Mouse (Mus musculus): Measurements from ENCODE around the gene Nprl3. TPM values are rescaled to one million over a fixed set of nuclear protein-coding genes. Genes with fewer than 3 reads are reported as not detected.
"Not testable (repeated sequence)": the region's sequence is repeated elsewhere in the genome, so short reads cannot be mapped to it uniquely, and the experiment has no call there.

The Nprl3 gene
- polyA plus RNA-seq, 1 experiment = 84.0 TPM

- peak; percentile 48 for DNase-seq (ENCODE audit: low read depth)
- no peak for TF ChIP-seq POLR2A (IDR thresholded peaks at IDR 0.05; ENCODE audit: borderline replicate concordance, extremely low read depth, insufficient read depth, insufficient read length, poor library complexity, severe bottlenecking)
- no peak for TF ChIP-seq CTCF (IDR thresholded peaks at IDR 0.05; ENCODE audit: borderline replicate concordance, extremely low read depth, insufficient read depth, insufficient read length)
Observed at GRCm38 (mm10) chr11:32221225-32221950, 46.1 kb downstream of the Nprl3 start.

GRCm38 (mm10) chr11:32220607-32221224 lies 46.8 kb downstream of the Nprl3 start:
- no peak for DNase-seq (ENCODE audit: low read depth)
- TF ChIP-seq CTCF (IDR thresholded peaks at IDR 0.05; ENCODE audit: borderline replicate concordance, extremely low read depth, insufficient read depth, insufficient read length) = no peak
- TF ChIP-seq POLR2A (IDR thresholded peaks at IDR 0.05; ENCODE audit: borderline replicate concordance, extremely low read depth, insufficient read depth, insufficient read length, poor library complexity, severe bottlenecking) = no peak

GRCm38 (mm10) chr11:32219287-32219686 lies 48.2 kb downstream of the Nprl3 start:
- TF ChIP-seq CTCF (IDR thresholded peaks at IDR 0.05; ENCODE audit: borderline replicate concordance, extremely low read depth, insufficient read depth, insufficient read length) (no peak), POLR2A (IDR thresholded peaks at IDR 0.05; ENCODE audit: borderline replicate concordance, extremely low read depth, insufficient read depth, insufficient read length, poor library complexity, severe bottlenecking) (no peak)
- DNase-seq (ENCODE audit: low read depth) = no peak

- DNase-seq (ENCODE audit: low read depth) = peak; percentile 55
- no peak for TF ChIP-seq CTCF (IDR thresholded peaks at IDR 0.05; ENCODE audit: borderline replicate concordance, extremely low read depth, insufficient read depth, insufficient read length)
- TF ChIP-seq POLR2A (IDR thresholded peaks at IDR 0.05; ENCODE audit: borderline replicate concordance, extremely low read depth, insufficient read depth, insufficient read length, poor library complexity, severe bottlenecking) = no peak
Observed at GRCm38 (mm10) chr11:32218501-32219050, 48.9 kb downstream of the Nprl3 start.

DNA sequence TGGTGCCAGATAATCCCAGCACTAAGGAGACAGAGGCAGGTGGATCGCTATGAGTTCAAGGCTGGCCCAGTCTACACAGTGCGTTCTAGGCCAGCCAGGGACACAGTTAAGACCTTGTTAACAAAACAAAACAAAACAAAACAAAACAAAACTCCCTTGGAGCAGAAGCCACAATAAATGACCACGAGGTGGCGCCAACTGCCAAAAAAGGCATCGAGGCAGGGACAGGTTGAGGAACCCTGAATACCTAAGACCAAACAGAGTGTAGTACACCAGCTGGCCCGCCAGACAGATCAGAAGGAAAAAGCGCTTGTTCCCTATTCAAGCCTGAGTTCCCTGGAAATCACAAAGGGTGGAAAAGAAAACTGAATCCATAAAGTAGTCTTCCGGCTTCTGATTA lies 50.7 kb downstream of the Nprl3 start:
- peak; percentile 90 for DNase-seq (ENCODE audit: low read depth)
- TF ChIP-seq POLR2A (IDR thresholded peaks at IDR 0.05; ENCODE audit: borderline replicate concordance, extremely low read depth, insufficient read depth, insufficient read length, poor library complexity, severe bottlenecking) (no peak), CTCF (IDR thresholded peaks at IDR 0.05; ENCODE audit: borderline replicate concordance, extremely low read depth, insufficient read depth, insufficient read length) (peak; percentile 88)

- no peak for TF ChIP-seq POLR2A (IDR thresholded peaks at IDR 0.05; ENCODE audit: borderline replicate concordance, extremely low read depth, insufficient read depth, insufficient read length, poor library complexity, severe bottlenecking)
- TF ChIP-seq CTCF (IDR thresholded peaks at IDR 0.05; ENCODE audit: borderline replicate concordance, extremely low read depth, insufficient read depth, insufficient read length) = no peak
- DNase-seq (ENCODE audit: low read depth) = no peak
Observed at GRCm38 (mm10) chr11:32215372-32216162, 51.9 kb downstream of the Nprl3 start.

- TF ChIP-seq CTCF (IDR thresholded peaks at IDR 0.05; ENCODE audit: borderline replicate concordance, extremely low read depth, insufficient read depth, insufficient read length) (no peak), POLR2A (IDR thresholded peaks at IDR 0.05; ENCODE audit: borderline replicate concordance, extremely low read depth, insufficient read depth, insufficient read length, poor library complexity, severe bottlenecking) (no peak)
- no peak for DNase-seq (ENCODE audit: low read depth)
Observed at GRCm38 (mm10) chr11:32210623-32211022, 56.9 kb downstream of the Nprl3 start.

DNA sequence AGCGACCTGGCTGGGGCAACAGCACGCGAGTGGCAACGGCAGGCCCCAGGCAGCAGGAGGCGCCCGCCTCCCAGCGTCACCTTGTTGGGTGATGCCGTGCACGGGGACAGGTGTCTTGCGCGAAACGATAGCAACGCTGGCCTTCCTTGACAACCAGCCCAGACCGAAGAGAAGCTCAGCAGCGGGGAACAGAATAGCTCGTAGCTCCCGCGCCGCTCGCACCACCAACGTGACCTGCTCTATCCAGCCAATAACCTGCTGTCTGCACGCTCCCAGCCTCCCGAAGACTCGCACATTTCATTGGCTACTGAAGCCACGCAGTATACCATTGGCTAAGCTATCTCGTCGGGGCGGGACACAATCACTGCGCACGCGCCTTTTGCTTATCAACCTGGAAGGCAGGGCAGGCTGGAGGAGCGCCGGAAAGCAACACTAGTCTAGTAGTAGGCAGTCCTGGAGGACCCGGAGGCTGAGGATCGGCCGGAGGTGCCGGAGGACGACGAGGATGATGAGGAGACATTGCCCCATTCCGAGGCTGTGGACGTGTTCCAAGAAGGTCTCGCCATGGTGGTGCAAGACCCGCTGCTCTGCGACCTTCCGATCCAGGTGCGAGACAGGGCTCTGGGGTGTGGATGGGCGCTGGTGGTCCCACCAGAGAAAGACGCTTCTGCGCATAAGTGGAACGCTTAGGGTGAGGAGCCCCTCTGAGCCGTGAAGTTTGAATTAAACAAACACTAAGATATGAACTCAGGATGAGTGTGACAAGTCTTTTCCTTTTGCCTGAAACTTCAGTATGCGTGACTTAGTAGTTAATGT lies 62.2 kb downstream of the Nprl3 start, which contains the start of gene Snrnp25:
Snrnp25 (plus strand) TSS at position 358 of the 816 bp plus-strand sequence.
- TF ChIP-seq POLR2A (IDR thresholded peaks at IDR 0.05; ENCODE audit: borderline replicate concordance, extremely low read depth, insufficient read depth, insufficient read length, poor library complexity, severe bottlenecking) (peak; percentile 30; the same call in 1 of the 2 replicates), CTCF (IDR thresholded peaks at IDR 0.05; ENCODE audit: borderline replicate concordance, extremely low read depth, insufficient read depth, insufficient read length) (peak; percentile 43; the same call in 1 of the 2 replicates)
- peak; percentile 99 for DNase-seq (ENCODE audit: low read depth)

- DNase-seq (ENCODE audit: low read depth) = no peak
- no peak for TF ChIP-seq CTCF (IDR thresholded peaks at IDR 0.05; ENCODE audit: borderline replicate concordance, extremely low read depth, insufficient read depth, insufficient read length)
Observed at GRCm38 (mm10) chr11:32201922-32202685, 65.4 kb downstream of the Nprl3 start.

- DNase-seq (ENCODE audit: low read depth) = not testable (repeated sequence)
Observed at GRCm38 (mm10) chr11:32200992-32201391, 66.5 kb downstream of the Nprl3 start.

Measured in brain, embryonic 14.5 days (tissue).